ENCODE assay signal across 9 mouse cellular contexts in the genomic region with DNA sequence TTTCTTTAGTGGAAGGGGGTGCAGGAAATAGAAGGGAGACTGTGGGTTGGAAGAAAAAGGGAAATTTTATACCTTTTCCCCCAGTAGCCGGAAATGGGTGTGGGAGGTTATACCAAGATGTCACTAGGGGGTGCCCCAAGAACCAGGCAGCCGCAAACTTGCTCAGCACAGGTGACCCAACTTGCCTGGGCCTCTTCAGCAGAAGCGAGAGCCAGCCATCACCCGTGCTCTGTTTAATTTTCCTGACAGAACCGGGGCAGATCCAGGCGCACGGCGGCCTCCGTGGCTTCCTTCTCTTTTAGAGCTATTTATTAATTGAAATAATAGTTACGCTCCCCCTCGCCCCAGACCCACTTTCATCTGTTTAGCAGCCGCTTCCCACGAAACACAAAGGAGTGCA.
DNase-seq lines count a peak whose midpoint lies in the region; ATAC-seq and TF ChIP-seq lines count a peak whose summit lies in the region.
"Had no signal": no experiment of that assay in that cellular context is flagged by ENCODE, and none has a peak within 500 bp of the region (broad histone marks: within the 10 kb centered on the region; RNA-seq: fewer than 3 reads in every experiment).

No protein-coding gene starts in this region.

- no peak overlapping the region for H3K27ac ChIP-seq in kidney, embryonic 16.5 days (ENCODE audit: low read length)
- H3K27ac ChIP-seq in forebrain, embryonic 10.5 days, result no peak overlapping the region
- H3K27ac ChIP-seq: macrophage had no signal

- no peaks in the 10 kb centered on the region for H3K9me3 ChIP-seq in kidney, embryonic 16.5 days (ENCODE audit: low read length)
- H3K9me3 ChIP-seq in forebrain, embryonic 10.5 days, result no peaks in the 10 kb centered on the region

- whole genome bisulfite sequencing in kidney, embryonic 16.5 days, result 57% methylated on average over 13 of the region's 13 CpGs
- 60% methylated on average over 13 of the region's 13 CpGs for WGBS in forebrain, embryonic 10.5 days

- peak; percentile 34 for DNase-seq in kidney, adult 9 months
- DNase-seq in Patski (ENCODE audit: low read depth, low spot score), result no peak
- DNase-seq in retina, embryonic 14.5 days (ENCODE audit: low spot score), result peak; percentile 87
- DNase-seq in forebrain, embryonic 10.5 days (ENCODE audit: extremely low spot score, low spot score), result no peak
- DNase-seq in gastrocnemius, postnatal 25 days, result no peak

- POLR2A ChIA-PET in Patski (lab: Charles Lee), result no interaction called here

- CTCF ChIA-PET in Patski (lab: Charles Lee), result no interaction called here

- no peak overlapping the region for H3K4me3 ChIP-seq in kidney, embryonic 16.5 days (ENCODE audit: low read length)
- H3K4me3 ChIP-seq in forebrain, embryonic 10.5 days, result no peak overlapping the region

- H3K27me3 ChIP-seq in kidney, embryonic 16.5 days (ENCODE audit: insufficient read depth, low read length), result no peaks in the 10 kb centered on the region
- H3K27me3 ChIP-seq in Patski, result peaks cover 10% of the 10 kb centered on the region
- peaks cover 10% of the 10 kb centered on the region; the same call in 1 of the 2 replicates for H3K27me3 ChIP-seq in forebrain, embryonic 10.5 days (ENCODE audit: poor library complexity, severe bottlenecking)

- in situ Hi-C loops in Patski (cut with MboI; ENCODE audit: low pct_unique_long_range_greater_than_20kb), result no loop called here

- H3K4me1 ChIP-seq in kidney, embryonic 16.5 days (ENCODE audit: insufficient read depth, low read length), result no peaks in the 10 kb centered on the region
- 0 out of 2 replicates have a peak, but pooled peaks cover 4% of the 10 kb centered on the region for H3K4me1 ChIP-seq in forebrain, embryonic 10.5 days

- no peaks in the 10 kb centered on the region for H3K36me3 ChIP-seq in kidney, embryonic 16.5 days (ENCODE audit: insufficient read depth, low read length)
- H3K36me3 ChIP-seq in forebrain, embryonic 10.5 days (replicated peaks), result no peaks in the 10 kb centered on the region

- TF ChIP-seq CTCF in Patski (IDR thresholded peaks at IDR 0.05), result peak; percentile 39

- H3K4me2 ChIP-seq in kidney, embryonic 16.5 days (replicated peaks; ENCODE audit: low read depth, low read length), result no peak overlapping the region

- ATAC-seq in kidney, embryonic 16.5 days (ENCODE audit: low FRiP score, low TSS enrichment), result no peak
- ATAC-seq in Patski, result no peak
- ATAC-seq in hematopoietic stem cell, adult 5-6 weeks (replicated peaks in 1 of 2; ENCODE audit: insufficient read depth in 1 of 2, low FRiP score in 2 of 2, low TSS enrichment in 1 of 2, low read depth in 1 of 2, poor library complexity in 2 of 2, severe bottlenecking in 2 of 2), result peak; percentile 36 to 39; a peak in 1 of 4 replicates
- no peak for ATAC-seq in frontal cortex, adult (ENCODE audit: low TSS enrichment)

- H3K9ac ChIP-seq in kidney, embryonic 16.5 days (replicated peaks; ENCODE audit: low read length), result no peak overlapping the region

Comparison
In these comparisons a context has a peak if more than half of its experiments do, and no peak if none do; other contexts are left out.
1. DNase-seq: peak in kidney, adult 9 months (single experiment) and retina, embryonic 14.5 days (single experiment); none in Patski (single experiment), forebrain, embryonic 10.5 days (single experiment) and gastrocnemius, postnatal 25 days (single experiment).
2. ATAC-seq: peak in hematopoietic stem cell, adult 5-6 weeks (2 of 2); none in kidney, embryonic 16.5 days (single experiment), Patski (single experiment) and frontal cortex, adult (single experiment).